Mouse (Mus musculus) layer of hippocampus, adult 18-20 months (tissue): ENCODE data around the gene Kansl1l. TPM values are rescaled to one million over a fixed set of nuclear protein-coding genes. Genes with fewer than 3 reads are reported as not detected.
"Not testable (repeated sequence)": the region's sequence is repeated elsewhere in the genome, so short reads cannot be mapped to it uniquely, and the experiment has no call there.

Experiments used
- DNase-seq, 2 experiments: peaks; one replicate each; pipeline ENCODE4 v3.0.0; 2022; ENCODE audit warnings: low spot score in 2 of 2
- total RNA-seq, 2 experiments: library from RNA; stranded (reverse); gene quantifications; 2 replicates each; pipeline ENCODE4 v1.2.3; 2021

Gene Kansl1l
- total RNA-seq, 2 experiments from 2014 or later: 20.7 to 24.3 TPM

- DNase-seq: no peak
Observed at GRCm38 (mm10) chr1:66700149-66700692, 117.1 kb downstream of the Kansl1l start.

DNA sequence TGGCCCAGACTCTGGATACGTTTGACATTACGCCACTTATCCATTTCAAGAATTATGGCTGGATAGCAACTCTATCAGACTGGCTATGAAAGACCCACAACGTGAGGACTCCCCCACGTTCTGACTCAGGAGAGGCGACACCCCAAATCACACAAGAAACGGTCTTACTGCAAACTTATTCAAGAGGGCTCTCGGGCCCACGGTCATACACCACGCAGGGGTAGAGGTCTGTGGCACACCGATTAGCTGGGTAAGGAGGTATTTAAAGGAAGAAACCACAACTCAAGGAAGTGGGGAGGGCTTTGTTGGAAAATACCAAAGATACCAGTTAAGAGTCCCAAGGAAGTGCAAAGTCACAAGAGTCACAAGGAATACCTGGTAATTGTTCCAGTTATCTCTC lies 117.7 kb downstream of the Kansl1l start:
- DNase-seq: not testable (repeated sequence)

DNA sequence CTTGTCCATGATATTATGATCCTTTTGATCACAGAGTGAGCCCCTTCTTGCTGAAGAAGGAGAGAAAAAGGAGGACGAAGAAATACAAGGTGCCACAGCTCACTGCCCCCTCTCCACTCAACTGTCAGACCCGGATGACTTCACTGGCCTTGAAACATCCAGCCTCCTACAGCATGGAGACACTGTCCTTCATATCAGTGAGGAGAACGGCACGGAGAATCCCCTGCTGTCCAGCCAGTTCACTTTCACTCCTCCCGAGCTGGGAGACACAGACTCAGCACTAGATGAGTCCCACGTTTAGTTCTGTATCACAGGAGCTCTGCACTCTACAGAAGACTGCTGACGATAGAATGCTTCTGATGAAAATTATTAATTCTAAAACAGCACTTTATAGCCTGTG lies 122.1 kb downstream of the Kansl1l start:
- DNase-seq: no peak

- DNase-seq: no peak
Observed at GRCm38 (mm10) chr1:66694266-66694665, 123.1 kb downstream of the Kansl1l start.

DNA sequence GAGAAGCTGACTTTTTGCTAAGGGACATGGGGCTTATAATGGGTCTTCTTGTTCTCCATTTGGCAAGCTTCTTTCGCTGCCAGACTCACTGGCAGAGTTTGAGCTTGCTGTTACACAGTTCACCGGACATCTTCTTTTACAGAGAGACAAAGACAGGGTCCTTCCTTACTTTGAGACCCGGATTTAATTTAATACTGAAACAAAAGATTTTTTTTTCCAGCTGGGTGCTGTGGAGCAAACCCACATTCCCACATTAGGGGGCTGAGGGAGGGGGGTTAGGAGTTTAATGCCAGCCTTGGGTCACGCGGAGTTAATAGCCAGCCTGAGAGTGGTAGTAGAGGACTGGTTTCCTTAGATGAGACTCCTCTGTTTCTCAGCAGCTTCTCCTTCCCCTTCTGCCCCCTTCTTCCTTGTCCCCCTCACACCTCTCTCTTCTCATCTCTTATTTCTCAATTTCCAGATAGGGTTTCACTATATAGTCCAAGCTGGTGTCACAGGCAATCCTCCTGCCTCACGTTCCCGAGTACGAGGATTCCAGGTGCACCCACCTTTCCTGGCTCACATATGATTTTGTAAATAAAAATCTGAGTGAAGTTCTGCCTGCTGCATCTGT lies 124.5 kb downstream of the Kansl1l start:
- no peak for DNase-seq

- DNase-seq: no peak
Observed at GRCm38 (mm10) chr1:66692308-66692707, 125.1 kb downstream of the Kansl1l start.

DNA sequence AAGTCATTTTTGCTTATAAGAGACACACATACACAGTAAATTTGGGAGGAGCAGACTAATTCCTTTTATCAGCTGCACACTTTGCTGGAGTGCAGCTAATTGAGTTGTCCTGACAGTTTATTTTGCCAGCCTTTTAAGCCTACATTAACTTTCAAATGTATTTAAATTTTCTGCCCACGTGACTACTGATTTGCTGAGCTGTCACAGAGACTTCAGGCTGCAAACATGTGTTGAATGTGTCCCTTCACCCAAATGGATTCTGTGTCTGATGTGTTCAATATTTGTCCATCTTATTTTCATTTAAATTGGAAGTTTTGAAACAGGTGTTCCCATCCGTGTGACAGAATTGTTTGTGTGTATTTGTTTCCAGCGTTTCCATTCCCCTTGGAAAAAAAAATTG lies 125.6 kb downstream of the Kansl1l start:
- DNase-seq: no peak

DNA sequence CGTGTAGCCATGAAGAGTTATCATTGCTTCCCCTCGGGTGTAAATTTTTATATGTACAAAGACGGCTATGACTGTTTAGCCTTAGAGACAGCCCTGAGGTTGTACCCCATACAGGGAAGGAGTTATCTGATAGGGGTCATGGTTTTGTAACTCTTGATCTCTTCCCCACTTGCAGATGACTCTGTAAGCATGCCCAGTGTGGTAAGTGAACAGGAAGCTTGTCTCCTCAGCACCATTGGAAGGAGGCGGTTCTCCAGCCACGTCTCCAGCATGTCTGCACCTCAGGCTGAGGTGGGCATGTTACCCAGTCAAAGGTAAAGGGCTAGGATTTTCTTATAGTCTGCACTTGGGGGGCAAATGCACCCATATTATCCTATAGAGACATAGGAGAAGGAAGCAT lies 134.4 kb downstream of the Kansl1l start:
- DNase-seq: no peak

GRCm38 (mm10) chr1:66678662-66679061 lies 138.7 kb downstream of the Kansl1l start:
- DNase-seq: no peak

GRCm38 (mm10) chr1:66677928-66678327 lies 139.4 kb downstream of the Kansl1l start:
- peak in 1 of 2 experiments; percentile 54 for DNase-seq

DNA sequence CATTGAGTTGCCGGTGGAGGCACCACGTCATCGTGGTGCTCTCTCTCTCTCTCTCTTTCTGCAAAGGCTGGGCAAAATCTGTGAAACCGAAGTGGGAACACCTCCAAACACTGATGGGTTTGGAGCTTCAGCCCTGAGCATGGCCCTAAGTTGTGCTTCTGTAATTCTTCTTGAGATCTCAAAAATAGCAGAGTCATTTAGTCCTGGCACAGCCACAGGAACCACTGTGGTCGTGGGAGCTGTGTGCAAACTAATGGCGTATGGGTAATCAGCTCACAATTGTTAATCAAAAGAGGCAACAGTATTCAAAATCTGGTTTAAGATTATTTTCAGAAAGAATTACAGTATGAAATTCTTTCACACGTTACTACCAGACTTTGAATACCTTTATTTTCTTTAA lies 144.6 kb downstream of the Kansl1l start:
- DNase-seq: no peak

DNA sequence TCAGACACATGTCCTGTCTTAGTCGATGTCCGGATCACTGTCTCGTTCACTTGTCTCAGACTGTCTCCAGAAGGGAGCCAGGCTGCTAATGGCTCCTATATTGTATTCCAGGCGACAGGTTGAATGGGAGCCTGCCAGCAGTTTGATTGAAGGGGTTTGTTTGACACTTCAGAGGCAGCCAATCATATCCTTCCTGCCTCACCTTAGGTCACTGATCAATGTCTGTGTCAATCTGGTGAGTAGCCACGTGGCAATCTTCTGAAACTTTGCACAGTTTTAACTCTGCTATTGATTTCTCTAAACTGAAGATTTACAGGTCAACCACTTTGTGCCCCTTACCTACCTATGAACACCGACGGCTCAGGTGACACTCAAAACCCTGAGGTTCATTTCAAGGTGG lies 145.9 kb downstream of the Kansl1l start:
- DNase-seq: no peak

Other genes starting within 250 kb of the Kansl1l start
- 10 to 100 TPM; 38.1 to 38.3 TPM for gene Rpe, start 116.7 kb downstream of the Kansl1l start, total RNA-seq
- 10 to 100 TPM; 34.1 to 36.2 TPM for gene Acadl, start 45.7 kb upstream of the Kansl1l start, total RNA-seq
- under 1 TPM in 1 of 2 experiments, not detected in 1; 0.86 TPM for gene Myl1, start 127.8 kb upstream of the Kansl1l start, total RNA-seq
- gene Lancl1, start 221.3 kb upstream of the Kansl1l start, total RNA-seq: 100 to 1,000 TPM; 202 to 223 TPM